Mouse (Mus musculus) spleen, postnatal 4 days (tissue): ENCODE data around the gene Numa1.
"Not testable (repeated sequence)": the region's sequence is repeated elsewhere in the genome, so short reads cannot be mapped to it uniquely, and the experiment has no call there.

ENCODE experiments used
- DNase-seq, 2 experiments: peaks; one replicate each; pipeline ENCODE4 v3.0.0; 2022; ENCODE audit warnings: low spot score in 2 of 2

Numa1 gene

DNA sequence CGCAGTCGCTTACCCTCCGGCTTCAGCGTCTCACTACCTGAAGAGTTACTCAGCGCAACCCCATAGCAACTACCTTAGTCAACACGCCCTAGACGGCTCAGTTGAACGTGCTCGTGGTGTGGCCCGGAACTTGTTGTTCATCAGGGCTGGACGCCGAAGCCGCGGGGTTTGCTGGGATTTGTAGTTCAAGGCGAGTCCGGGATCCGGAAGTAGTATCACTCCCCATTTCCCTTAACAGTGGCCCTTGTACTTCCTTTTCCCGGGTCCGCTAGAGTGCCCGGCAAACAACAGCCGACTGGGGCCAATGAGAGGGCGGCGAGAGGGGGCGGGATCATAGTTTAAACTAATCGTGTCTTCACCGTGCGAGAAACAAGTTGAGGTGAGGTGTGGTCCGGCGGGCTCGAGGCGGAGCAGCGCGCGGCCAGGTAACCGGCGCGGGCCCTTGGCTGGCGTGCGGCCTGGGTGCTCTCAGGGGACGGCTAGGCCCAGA is at the start of gene Numa1, which contains the start of gene Lrrc51:
Gene Numa1, plus strand, starts transcription at position 361 of the 490 bp plus-strand sequence.
Gene Lrrc51, minus strand, starts transcription at position 145 of the 490 bp plus-strand sequence.
- DNase-seq: peak; percentile 95 to 97

DNA sequence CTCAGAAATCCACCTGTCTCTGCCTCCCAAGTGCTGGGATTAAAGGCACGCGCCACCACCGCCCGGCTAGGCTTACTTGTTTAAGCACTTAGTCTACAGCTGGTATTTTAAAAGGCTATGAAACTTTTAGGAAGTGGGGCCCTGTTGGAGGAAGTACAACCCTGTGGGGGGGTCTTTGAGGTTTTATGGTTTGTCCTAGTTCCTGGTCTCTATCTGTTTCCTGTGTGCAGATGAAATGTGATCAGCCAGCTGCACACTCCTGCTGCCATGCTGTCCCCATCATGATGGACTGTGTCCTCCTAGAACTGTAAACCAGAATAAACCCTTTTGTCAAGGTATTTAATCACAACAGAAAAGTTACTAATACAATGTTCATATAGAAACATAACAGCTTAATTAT is 49.8 kb upstream of the Numa1 start:
- no peak for DNase-seq

DNA sequence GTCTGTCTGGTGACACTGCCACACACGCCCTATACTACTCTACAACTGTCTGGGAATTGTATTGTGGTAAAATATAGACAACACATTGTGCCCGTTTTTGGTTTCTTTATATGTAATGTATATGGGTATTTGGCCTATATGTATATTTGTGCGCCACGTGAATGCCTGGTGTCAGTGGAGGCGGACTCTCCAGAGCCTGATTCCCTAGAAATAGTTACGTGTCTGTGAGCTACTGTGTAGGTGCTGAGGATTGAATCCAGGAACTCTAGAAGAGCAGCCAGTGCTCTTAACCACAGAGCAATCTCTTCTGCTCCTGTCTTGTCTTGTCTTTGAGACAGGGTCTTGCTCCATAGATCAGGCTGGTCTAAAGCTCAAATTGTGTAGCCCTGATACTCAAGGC is 47.6 kb upstream of the Numa1 start:
- no peak for DNase-seq

DNA sequence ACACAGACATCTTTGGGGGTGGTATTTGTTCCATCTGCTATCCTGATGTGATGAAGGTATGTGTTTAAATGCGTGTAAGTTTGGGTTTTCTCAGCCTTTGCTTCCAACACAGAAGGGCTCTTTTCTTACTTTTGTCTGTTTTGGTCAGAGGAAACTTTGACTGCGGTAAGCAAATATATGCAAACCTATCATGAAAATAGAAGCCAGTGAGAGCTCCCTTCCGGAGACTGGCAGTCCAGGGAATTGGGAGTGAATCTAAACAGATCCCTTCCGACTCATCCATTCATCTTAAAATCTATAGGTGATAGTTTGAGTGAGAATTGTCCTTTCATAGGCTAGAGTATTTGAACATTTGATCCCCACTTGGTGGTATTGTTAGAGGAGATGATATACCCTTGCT is 45.5 kb upstream of the Numa1 start:
- DNase-seq: no peak

DNA sequence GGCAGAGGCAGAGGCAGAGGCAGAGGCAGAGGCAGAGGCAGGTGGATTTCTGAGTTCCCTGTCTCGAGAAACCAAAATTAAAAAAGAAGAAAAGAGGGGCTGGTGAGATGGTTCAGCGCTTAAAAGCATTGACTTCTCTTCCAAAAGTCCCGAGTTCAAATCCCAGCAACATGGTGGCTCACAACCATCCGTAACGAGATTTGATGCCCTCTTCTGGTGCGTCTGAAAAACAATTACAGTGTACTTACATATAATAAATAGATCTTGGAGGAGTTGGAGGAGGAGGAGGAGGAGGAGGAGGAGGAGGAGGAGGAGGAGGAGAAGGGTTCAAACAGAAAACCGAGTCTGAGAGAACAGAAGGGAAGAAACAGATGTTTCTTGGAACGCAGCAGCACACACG is 38.2 kb upstream of the Numa1 start:
- DNase-seq: no peak

DNA sequence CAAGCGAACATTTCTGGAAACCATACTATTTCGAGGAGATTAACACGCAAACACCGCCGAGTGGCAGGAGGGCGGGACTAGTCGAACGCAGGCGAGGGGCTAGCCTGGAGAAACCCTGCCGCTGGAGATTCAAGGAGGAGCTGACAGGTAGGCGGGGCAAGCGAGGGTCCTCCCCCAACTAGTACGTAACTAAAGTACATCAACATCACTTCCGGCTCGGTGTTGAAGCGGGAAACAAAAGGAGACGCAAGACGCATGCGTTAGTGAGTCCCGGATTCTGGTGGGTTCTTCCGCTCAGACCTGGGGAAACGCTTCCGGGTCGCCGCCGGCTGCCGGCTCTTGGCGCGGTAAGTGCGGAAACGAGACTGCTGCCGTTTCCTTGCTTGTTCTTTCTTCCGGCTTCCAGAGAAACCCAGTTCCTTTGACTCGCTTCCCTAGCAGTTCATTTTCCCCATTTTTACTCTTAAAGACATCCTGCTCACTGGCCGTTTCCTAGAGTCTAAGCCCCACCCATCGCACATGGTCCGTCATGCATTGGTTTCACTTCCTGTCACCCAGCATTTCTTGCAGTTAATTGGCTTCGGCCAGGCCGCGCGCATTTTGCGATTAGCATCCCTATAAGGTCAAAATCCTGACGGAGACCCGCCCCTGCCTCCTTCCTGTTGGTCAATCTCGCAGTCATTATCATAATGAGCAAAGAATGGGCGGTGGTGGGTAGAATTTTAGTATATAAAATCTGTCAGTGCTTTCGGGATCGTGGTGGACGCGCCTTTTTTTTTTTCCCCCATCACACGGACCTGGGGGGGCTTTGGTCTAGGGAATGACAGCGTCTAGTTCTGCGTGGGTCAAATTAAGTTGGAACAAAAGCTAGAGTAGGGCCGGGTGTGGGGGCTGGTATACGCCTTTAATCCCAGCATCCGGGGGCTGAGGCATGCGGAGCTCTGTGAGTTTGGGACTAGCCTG is 37.5 kb upstream of the Numa1 start:
- DNase-seq: peak; percentile 95

DNA sequence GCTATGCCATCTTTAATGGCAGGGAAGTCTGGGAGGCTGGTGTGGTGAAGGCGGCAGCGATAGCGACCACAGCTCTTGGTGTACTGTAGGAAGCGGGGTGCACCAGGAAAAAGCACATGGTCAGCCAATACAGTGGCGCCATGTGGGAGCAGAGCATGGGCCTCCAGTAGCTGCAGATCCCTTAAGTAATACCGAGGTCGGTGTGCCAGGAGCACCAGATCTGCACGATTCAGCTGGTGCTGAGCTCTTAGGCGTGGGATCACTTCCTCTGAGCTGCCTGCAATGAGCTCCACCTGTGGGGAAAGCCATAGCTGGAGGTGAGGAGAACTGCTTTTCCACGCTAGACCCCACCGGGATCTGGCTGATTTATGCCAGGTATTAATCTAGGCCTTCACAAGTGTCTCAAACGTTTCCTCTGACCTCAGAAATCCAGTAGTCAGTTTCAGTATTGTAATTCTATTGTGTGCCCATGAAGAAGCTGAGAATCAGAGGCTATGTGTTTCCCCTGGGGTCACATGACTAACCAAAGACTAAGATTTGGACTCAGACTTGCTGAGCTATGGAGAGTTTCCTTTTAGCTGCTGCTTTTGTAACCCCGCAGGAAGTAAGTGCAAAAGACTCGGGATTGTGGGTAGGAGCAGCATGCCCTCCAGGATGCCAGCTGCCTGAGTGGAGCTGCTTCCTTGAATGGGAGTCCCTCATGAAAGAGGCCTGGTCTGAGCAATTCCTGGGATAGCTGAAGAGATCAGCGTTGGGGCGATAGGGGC is 33.4 kb upstream of the Numa1 start:
- DNase-seq: no peak

DNA sequence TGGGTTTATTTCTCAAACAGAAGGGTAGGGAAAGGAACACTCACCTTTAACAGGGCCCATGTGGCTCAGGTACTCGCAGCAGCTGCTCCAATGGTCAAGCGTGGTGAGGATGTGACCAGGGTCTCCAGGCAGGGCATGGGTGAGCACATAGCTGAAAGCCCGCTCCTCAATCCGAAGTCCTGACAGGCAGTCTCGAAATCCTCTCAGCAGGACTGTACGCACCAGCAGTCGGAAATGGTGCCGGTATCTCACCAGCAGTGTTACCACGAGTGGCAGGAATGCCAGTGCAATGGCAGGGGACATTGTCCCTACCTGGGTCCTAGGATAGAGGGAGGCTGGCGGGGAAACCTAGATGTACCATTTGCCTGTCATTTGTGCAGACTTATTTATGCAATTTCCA is 31.9 kb upstream of the Numa1 start:
- peak in 1 of 2 experiments; percentile 55 for DNase-seq

DNA sequence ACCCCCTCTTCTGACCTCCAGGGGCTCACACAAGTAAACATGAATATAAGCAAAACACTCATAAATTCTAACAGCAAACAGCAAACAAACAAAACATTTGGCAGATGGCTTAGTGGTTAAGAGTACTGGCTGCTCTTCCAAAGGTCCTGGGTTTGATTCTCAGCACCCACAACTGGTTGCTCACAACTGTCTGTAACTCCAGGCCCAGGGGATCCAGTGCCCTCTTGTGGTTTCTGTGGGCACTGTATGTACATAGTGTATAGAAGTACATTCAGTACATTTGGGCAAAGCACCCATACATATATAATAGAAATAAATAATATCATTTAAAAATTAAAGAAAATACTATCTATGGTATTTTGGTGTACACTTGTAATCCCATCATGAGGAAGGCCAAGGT is 31.1 kb upstream of the Numa1 start:
- no peak for DNase-seq

DNA sequence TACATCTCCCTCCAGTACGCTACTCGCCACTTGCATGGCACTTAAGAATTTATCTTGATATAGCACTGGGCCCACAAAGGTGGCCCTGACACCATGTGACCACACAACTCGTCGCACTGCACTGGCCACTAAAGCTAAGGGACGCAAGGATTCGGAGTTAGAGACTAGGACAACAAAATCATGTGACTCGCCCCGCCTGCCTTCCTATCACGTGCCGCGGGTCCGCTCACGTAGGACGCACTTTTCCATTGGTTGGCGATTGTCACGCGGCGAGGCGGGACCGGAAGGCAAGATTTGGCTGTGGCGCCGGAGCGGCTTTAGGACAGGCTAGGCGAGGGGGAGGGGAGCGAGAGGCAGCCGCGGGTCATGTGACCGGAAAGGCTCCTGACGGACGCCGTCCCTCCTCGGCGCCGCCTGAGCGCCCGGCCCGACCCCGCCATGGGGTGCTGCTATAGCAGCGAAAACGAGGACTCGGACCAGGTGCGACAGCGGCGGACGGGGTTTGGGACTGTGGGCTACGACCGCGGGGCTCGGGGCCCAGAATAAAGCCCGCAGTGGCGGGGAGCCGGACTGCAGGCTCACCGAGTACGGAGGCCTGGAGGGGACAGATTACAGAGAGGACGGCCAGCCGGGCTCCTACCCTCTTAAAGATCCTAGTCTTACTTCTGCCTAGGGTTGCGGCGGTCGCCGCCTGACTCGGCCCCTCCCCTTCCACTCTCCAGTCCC is 28.2 kb upstream of the Numa1 start, which contains the start of gene Lamtor1:
Gene Lamtor1, plus strand, starts transcription at position 344 of the 726 bp plus-strand sequence.
- peak; percentile 99 for DNase-seq

DNA sequence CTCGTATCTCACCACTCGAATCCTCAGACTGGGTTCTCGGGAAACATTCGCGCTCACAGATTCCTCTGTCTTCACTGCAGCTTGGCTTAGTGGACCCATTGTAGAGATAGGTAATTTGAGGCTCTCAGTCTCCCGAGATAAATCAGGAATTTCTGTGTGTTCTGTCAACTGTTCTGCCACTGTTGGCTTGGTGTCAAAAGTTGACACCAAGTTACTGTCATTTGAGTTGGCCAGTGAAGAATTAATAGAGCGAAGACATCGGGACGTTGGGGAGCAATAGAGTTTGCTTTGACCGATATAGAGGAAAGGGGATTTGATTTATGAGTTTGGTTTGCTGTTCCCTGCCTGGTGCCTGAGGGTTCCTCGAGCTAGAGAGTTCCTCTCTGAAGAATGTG is 27.6 kb upstream of the Numa1 start, which contains the start of gene Tomt:
Gene Tomt, minus strand, starts transcription at position 73 of the 395 bp plus-strand sequence.
- DNase-seq: no peak

DNA sequence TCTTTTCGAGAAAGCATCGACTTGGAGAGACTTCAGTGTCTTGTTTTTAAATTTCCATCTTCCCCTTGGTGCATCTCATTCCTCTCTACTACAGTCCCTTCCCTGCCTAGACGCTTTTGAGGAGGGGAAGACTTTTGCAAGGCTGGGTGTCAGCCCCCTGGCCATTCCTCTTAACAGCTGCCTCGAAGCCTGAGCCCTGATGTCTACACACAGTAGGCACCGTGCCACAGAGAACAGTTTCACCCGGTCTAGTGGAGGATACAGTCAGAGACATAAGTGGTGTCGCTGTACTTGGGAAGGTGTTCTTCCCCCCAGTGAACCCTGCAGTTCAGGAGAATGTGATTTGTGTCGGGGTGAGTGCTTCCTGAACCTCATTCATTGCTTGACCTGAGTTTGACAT is 27.2 kb upstream of the Numa1 start:
- no peak for DNase-seq

DNA sequence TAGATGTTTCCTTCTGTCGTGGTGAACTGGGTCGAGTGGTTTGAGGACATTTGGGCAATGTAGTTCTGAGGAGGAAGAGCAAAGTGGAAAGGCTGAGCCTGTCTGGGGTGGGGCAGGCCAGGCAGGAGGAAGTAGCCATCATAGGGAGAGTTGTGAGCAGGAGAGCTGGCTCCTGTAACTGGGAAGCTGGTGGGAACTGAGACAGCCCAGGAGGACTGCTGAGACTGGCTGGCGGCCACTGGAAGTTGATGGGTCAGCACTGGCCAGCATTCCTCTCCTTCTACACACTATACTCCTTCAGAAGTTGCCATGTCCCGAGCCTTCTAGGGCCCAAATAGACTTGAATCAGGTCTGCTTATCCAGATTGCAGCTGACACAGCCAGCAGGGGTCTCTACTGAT is 25.5 kb upstream of the Numa1 start:
- no peak for DNase-seq

DNA sequence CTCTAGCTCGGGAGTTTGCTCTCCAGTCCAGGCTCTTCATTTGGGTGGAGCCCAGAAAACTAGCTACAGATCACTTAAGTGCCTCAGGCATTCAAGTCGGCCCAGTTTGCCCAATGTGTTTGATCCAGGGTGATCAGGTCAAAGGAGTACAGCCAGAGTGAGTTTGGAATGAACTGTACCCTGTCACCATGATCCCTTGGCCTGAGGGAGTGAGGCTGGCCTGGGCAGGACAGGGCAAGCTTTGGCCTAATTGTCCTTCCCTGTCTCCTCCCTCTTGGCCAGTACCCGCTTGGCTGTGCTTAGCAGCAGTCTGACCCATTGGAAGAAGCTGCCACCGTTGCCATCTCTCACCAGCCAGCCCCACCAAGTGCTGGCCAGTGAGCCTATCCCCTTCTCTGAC is 23.8 kb upstream of the Numa1 start:
- no peak for DNase-seq

DNA sequence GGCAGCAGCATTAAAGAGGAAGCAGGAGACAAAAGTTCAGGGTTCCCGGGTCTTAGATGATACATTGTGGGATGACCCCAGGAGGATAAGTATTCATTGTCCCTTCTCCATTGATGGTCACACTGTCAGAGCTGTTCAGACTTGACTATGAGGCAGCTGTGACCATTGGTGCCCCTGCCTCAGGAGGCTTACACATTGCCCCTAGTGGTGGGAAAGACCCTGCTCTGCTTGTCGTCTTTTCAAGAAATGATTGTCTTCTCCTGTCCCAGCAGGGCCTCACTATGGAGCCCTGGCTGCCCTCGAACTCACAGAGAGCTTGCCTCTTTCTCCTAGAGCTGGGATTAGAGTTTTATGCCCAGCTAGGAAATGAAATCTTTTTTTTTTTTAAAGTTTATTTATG is 21.9 kb upstream of the Numa1 start:
- no peak for DNase-seq

DNA sequence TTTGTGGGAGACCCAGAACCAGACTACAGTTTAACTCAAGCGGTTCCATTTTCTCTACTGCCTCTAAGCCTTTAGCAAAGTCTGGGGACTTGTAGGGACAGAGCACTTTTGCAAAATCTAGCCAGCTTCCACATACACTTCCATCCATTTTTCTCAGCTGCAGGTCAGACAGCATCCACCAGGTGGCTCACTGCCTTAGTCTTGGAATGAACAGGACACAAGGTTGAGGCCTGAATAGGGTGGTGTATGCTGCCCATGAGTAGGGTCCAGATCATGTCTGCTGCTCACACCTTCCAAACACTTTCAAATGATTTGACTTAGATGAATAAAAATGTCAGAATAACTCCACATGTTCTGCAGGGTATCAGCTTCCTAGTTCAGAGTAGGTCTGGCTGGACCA is 15.8 kb upstream of the Numa1 start:
- DNase-seq: peak; percentile 49 to 78

DNA sequence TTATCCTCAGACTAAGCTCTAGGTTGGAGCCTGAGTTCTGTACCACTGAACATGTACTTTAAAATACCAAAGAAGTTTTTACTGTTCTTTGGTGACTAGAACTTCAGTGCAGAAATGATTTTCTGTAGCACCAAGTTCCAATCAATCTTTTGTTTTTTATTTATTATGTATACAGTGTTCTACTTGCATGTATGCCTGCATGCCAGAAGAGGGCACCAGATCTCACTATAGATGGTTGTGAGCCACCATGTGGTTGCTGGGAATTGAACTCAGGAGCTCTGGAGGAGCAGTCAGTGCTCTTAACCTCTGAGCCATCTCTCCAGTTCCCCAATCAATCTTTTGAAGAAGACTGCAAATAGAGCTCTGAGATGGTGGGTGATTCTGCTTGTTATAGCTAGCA is 8.0 kb upstream of the Numa1 start:
- DNase-seq: not testable (repeated sequence)

DNA sequence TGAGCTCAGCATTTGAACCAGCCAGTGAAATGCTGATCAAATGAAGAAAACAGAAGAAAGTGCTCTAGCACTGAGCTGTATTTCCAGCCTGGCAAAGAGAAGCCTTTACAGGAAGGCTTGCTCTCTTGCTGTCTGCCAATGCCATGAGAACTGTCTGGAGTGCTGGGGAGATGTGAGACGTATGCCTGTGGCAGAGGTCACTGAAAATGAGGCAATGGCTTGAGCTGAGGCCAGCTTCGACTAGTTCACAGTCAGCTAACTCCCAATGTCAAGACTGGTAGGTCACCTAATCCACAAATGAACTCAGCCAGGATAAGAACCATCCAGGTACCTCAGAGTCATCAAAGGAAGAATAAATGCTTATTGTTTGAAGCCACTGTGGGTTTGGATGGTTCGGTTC is 5.8 kb upstream of the Numa1 start:
- no peak for DNase-seq

DNA sequence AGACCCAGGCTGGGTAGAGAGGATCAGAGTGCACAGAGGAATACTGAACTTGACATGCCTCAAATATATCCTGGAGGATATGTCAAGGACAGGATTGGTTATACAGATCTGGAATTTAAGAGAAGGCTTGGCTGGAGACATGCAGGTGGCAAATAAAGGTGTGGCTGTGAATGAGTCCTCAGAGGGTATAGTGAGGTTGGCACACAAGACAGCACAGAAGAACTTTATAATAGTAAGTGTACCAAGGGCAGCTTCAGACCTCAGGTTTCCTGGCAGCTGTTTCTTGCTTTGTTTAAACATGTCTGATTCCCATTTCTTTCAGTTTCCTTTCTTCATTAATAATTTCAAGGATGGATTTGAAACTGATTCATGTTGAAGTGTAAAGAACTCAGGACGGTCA is 1.4 kb upstream of the Numa1 start:
- no peak for DNase-seq

DNA sequence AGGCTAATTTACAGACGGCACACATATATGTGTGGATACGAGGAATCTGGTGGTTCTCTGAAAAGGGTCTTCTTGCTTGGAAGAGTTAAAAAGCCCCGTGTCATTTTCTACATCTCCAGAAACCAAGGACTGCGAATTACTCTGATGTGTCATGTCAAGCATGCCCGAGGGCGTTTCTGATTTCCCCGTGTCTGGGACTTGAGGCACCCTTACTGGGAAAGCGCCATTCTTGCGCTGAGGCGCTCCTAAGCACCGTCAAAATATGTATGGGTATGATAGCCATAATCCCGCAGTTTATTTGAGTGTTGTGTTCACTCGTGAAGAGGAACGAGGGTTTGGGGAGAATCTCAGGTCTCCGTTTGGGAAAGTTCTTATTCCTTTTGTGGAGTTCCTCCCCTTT is 611 bp upstream of the Numa1 start:
- peak; percentile 29 to 73 for DNase-seq

DNA sequence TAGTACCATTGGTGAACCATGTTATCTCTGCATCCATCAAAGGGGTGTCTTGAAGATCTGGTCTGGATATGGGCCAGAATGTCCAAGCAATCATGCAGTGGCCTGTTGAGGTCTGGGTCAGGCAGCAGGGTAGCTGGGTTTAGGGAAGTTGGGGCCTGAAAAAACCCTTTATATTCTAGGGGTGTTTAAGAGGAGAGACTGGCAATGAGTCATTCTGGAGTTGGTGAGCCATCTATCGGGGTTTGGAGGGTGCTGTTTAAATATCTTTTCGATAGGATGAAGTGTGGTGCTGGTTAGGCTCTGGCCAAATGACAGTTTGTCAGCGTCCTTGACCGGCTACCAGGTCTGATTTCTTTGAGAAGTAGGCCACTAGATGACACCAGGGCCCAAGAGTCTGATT is 2.0 kb downstream of the Numa1 start:
- no peak for DNase-seq

DNA sequence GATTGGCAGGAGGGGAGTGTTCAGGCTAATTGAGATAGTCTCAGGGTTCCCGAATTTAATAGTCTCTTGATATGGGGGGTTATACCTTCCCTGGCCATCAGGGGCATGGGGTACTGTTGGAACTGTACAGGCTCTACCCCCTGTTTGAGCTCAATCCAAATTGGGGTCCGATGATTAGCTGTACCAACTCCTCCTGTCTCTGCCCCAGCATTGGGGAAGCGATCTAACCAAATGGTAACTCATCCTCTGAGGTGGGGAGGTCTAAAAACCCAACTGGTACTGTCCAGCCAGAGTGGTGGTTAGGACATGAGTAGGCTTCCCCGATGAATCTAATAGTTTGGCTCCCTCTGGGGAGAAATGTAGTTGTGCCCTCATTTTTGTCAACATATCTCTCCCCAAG is 3.1 kb downstream of the Numa1 start:
- DNase-seq: no peak
